Mouse (Mus musculus) heart, embryonic 10.5 days (tissue): Measurements from ENCODE around the gene Bbx. TPM values are rescaled to one million over a fixed set of nuclear protein-coding genes. Genes with fewer than 3 reads are reported as not detected.

Experiments
- DNase-seq: peaks from one replicate; pipeline ENCODE4 v3.0.0-alpha.2; 2017; ENCODE audit warnings: low spot score
- H3K27ac ChIP-seq: fragments of 300-500 bp; sonication (generic); 2 replicates; pipeline ENCODE4 v1.5.1; 2016; ENCODE audit warnings: mild to moderate bottlenecking
- H3K27me3 ChIP-seq: fragments of 300-500 bp; sonication (generic); 2 replicates; pipeline ENCODE4 v1.6.1; 2016; ENCODE audit warnings: mild to moderate bottlenecking; ENCODE audit not compliant: poor library complexity, insufficient read depth, severe bottlenecking
- H3K36me3 ChIP-seq: fragments of 300-500 bp; sonication (generic); 2 replicates; pipeline ENCODE4 v1.6.1; 2016; ENCODE audit warnings: mild to moderate bottlenecking, moderate library complexity
- H3K4me1 ChIP-seq: fragments of 300-500 bp; sonication (generic); 2 replicates; pipeline ENCODE4 v1.6.1; 2016; ENCODE audit warnings: mild to moderate bottlenecking
- H3K4me3 ChIP-seq: fragments of 300-500 bp; sonication (generic); 2 replicates; pipeline ENCODE4 v1.5.1; 2016; ENCODE audit warnings: mild to moderate bottlenecking, moderate library complexity
- H3K9me3 ChIP-seq: fragments of 300-500 bp; sonication (generic); 2 replicates; pipeline ENCODE4 v1.6.1; 2016; ENCODE audit warnings: mild to moderate bottlenecking, moderate library complexity
- WGBS: fragments of 180-500 bp; shearing (Covaris S2); methylation state at CpG from one replicate; pipeline ENCODE4 v1.1.7; 2016; 5-methylcytosine and 5-hydroxymethylcytosine counted together
- polyA plus RNA-seq: library from polyadenylated mRNA; unstranded; fragments of >200 nt; fragmentation: Nextera tagmentation; extraction: Ambion mirVana; gene quantifications from 2 replicates; pipeline ENCODE4 v1.2.1, GENCODE M21; 2016

Gene Bbx
- polyA plus RNA-seq, 1 experiment from 2014 or later: 50.2 TPM

- no peaks in the 10 kb centered on the region for H3K4me1 ChIP-seq
Measured at GRCm38 (mm10) chr16:50241604-50242003, 190.6 kb downstream of the Bbx start.

GRCm38 (mm10) chr16:50235231-50235630 is 197.0 kb downstream of the Bbx start:
- Histone ChIP-seq H3K9me3 (no peaks in the 10 kb centered on the region), H3K27ac (no peak overlapping the region), H3K4me1 (no peaks in the 10 kb centered on the region), H3K36me3 (peaks cover 18% of the 10 kb centered on the region), H3K27me3 (no peaks in the 10 kb centered on the region), H3K4me3 (no peak overlapping the region)
- no peak for DNase-seq
- 70% methylated on average over 3 of the region's 3 CpGs for WGBS

More at GRCm38 (mm10) chr16:50241604-50242003, 190.6 kb downstream of the Bbx start:
- WGBS: 93% methylated on average over 3 of the region's 3 CpGs
- Histone ChIP-seq H3K27me3 (no peaks in the 10 kb centered on the region), H3K27ac (no peak overlapping the region), H3K4me3 (no peak overlapping the region), H3K36me3 (peaks cover 18% of the 10 kb centered on the region), H3K9me3 (no peaks in the 10 kb centered on the region)
- no peak for DNase-seq

GRCm38 (mm10) chr16:50230624-50231023 is 201.6 kb downstream of the Bbx start:
- 94% methylated on average over 2 of the region's 2 CpGs for WGBS
- Histone ChIP-seq H3K36me3 (0 out of 2 replicates have a peak, but pooled peaks cover 5% of the 10 kb centered on the region), H3K9me3 (no peaks in the 10 kb centered on the region), H3K4me3 (no peak overlapping the region), H3K4me1 (no peaks in the 10 kb centered on the region), H3K27ac (no peak overlapping the region), H3K27me3 (no peaks in the 10 kb centered on the region)
- DNase-seq: no peak

- no peaks in the 10 kb centered on the region for H3K4me1 ChIP-seq
- no peak overlapping the region for H3K4me3 ChIP-seq
- H3K27ac ChIP-seq: no peak overlapping the region
- peaks cover 16% of the 10 kb centered on the region for H3K36me3 ChIP-seq
- DNase-seq: no peak
- no peaks in the 10 kb centered on the region for H3K27me3 ChIP-seq
- H3K9me3 ChIP-seq: no peaks in the 10 kb centered on the region
- 96% methylated on average over 1 of the region's 1 CpGs for WGBS
Measured at GRCm38 (mm10) chr16:50228833-50229232, 203.4 kb downstream of the Bbx start.

- DNase-seq: no peak
- Histone ChIP-seq H3K4me1 (no peaks in the 10 kb centered on the region), H3K27me3 (no peaks in the 10 kb centered on the region), H3K27ac (no peak overlapping the region), H3K4me3 (no peak overlapping the region), H3K9me3 (no peaks in the 10 kb centered on the region), H3K36me3 (peaks cover 25% of the 10 kb centered on the region)
- 63% methylated on average over 1 of the region's 1 CpGs for WGBS
Measured at GRCm38 (mm10) chr16:50226274-50226673, 205.9 kb downstream of the Bbx start.

DNA sequence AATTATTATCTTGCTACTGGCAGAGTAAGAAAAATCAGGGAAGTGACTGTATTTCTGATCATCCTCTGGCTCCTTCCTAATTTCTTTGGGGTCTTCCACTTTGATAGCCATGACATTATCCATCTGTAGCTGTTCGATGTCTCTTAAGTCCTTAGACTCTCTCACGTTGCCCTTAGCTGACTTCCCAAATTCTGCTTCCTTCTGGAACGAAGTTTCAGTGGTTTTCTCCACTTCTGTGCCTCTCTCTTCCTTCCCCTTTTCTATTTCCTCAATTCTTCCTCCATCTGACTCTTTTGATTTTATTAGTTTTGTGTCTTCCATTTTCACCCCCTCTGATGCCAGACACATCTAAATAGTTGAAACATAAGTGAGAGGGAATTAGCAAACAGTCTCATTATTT is 207.2 kb downstream of the Bbx start:
- Histone ChIP-seq H3K4me1 (no peaks in the 10 kb centered on the region), H3K36me3 (peaks cover 33% of the 10 kb centered on the region), H3K27me3 (no peaks in the 10 kb centered on the region), H3K27ac (no peak overlapping the region), H3K4me3 (no peak overlapping the region), H3K9me3 (no peaks in the 10 kb centered on the region)
- no peak for DNase-seq
- 84% methylated on average over 3 of the region's 3 CpGs for WGBS

- H3K4me3 ChIP-seq: no peak overlapping the region
- peaks cover 42% of the 10 kb centered on the region for H3K36me3 ChIP-seq
- no peak for DNase-seq
- no peaks in the 10 kb centered on the region for H3K27me3 ChIP-seq
- no peak overlapping the region for H3K27ac ChIP-seq
- 89% methylated on average over 8 of the region's 8 CpGs for WGBS
- no peaks in the 10 kb centered on the region for H3K4me1 ChIP-seq
- no peaks in the 10 kb centered on the region for H3K9me3 ChIP-seq
Measured at GRCm38 (mm10) chr16:50220734-50221501, 211.3 kb downstream of the Bbx start.

DNA sequence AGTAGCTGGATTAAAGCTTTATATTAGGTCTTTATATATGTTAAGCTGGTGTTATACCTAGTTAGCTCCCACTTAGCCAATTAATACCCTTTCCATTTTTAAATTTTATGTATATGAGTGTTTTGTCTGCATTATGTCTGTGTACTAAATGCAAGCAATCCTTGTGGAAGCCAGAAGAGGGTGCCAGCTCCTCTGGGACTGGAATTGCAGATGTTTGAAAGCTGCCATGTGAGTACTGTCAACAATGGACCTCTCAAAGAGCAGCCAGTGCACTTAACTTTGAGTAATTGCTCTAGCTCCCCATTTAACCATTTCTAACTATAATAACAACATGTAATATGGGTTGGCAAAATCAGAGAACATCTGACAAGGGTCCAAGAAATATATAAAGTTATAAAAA is 215.1 kb downstream of the Bbx start:
- H3K27me3 ChIP-seq: no peaks in the 10 kb centered on the region
- H3K9me3 ChIP-seq: no peaks in the 10 kb centered on the region
- H3K36me3 ChIP-seq: peaks cover 22% of the 10 kb centered on the region; the same call in 1 of the 2 replicates
- H3K4me1 ChIP-seq: no peaks in the 10 kb centered on the region
- no peak overlapping the region for H3K27ac ChIP-seq
- DNase-seq: no peak
- H3K4me3 ChIP-seq: no peak overlapping the region

- no peak overlapping the region for H3K4me3 ChIP-seq
- H3K4me1 ChIP-seq: 0 out of 2 replicates have a peak, but pooled peaks cover 2% of the 10 kb centered on the region
- H3K27me3 ChIP-seq: no peaks in the 10 kb centered on the region
- 82% methylated on average over 4 of the region's 4 CpGs for WGBS
- no peak overlapping the region for H3K27ac ChIP-seq
- DNase-seq: no peak
- no peaks in the 10 kb centered on the region for H3K9me3 ChIP-seq
- peaks cover 10% of the 10 kb centered on the region; the same call in 1 of the 2 replicates for H3K36me3 ChIP-seq
Measured at GRCm38 (mm10) chr16:50211727-50212126, 220.5 kb downstream of the Bbx start.

- no peak overlapping the region for H3K4me3 ChIP-seq
- no peaks in the 10 kb centered on the region for H3K27me3 ChIP-seq
- H3K27ac ChIP-seq: no peak overlapping the region
- peaks cover 10% of the 10 kb centered on the region; the same call in 1 of the 2 replicates for H3K36me3 ChIP-seq
- no peak for DNase-seq
- 81% methylated on average over 6 of the region's 6 CpGs for WGBS
- H3K4me1 ChIP-seq: 0 out of 2 replicates have a peak, but pooled peaks cover 2% of the 10 kb centered on the region
- H3K9me3 ChIP-seq: no peaks in the 10 kb centered on the region
Measured at GRCm38 (mm10) chr16:50211231-50211630, 221.0 kb downstream of the Bbx start.

DNA sequence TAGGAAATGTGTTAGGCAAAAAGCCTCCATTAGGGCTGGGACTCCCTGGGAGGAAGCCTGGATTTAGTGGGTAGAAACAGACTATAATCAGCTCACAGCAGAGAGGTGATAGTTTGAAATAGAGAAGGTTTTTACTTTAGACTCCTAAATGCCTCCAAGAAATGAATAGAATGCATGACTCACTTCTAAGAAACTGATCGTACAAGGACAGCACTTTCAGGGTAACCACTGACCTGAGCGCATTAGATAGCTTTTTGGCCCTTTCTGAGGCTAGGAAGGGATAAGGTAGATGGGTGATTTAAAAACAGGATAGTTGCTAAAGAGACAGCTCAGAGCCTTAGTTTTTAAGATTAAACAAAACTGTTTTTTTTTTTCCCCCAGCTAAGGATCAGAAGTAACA is 221.4 kb downstream of the Bbx start:
- no peak overlapping the region for H3K27ac ChIP-seq
- peaks cover 6% of the 10 kb centered on the region; the same call in 1 of the 2 replicates for H3K36me3 ChIP-seq
- H3K4me1 ChIP-seq: 0 out of 2 replicates have a peak, but pooled peaks cover 2% of the 10 kb centered on the region
- WGBS: 86% methylated on average over 2 of the region's 2 CpGs
- H3K9me3 ChIP-seq: no peaks in the 10 kb centered on the region
- no peak for DNase-seq
- no peak overlapping the region for H3K4me3 ChIP-seq
- no peaks in the 10 kb centered on the region for H3K27me3 ChIP-seq

DNA sequence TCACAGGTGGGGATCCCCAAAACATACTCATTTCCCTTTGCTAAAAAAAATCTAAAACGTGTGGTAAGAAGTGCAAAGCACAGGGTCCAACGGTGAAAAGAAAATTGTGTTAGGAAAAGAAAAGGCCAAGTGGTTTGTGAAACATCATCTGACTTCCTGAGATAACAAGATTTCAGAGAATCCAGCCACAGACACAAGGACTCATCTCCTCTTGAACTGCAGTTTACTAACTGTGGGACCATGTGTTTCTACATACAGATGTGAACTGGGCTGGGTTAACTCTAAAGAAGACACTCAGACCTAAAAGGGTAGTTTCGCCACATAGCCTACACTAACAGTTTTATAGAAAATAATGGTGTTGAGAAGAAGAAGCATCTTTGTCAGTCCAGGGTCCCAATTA is 227.2 kb downstream of the Bbx start:
- Histone ChIP-seq H3K27ac (no peak overlapping the region), H3K4me1 (no peaks in the 10 kb centered on the region), H3K4me3 (no peak overlapping the region), H3K27me3 (no peaks in the 10 kb centered on the region), H3K36me3 (peaks cover 29% of the 10 kb centered on the region), H3K9me3 (no peaks in the 10 kb centered on the region)
- no peak for DNase-seq
- 79% methylated on average over 3 of the region's 3 CpGs for WGBS

DNA sequence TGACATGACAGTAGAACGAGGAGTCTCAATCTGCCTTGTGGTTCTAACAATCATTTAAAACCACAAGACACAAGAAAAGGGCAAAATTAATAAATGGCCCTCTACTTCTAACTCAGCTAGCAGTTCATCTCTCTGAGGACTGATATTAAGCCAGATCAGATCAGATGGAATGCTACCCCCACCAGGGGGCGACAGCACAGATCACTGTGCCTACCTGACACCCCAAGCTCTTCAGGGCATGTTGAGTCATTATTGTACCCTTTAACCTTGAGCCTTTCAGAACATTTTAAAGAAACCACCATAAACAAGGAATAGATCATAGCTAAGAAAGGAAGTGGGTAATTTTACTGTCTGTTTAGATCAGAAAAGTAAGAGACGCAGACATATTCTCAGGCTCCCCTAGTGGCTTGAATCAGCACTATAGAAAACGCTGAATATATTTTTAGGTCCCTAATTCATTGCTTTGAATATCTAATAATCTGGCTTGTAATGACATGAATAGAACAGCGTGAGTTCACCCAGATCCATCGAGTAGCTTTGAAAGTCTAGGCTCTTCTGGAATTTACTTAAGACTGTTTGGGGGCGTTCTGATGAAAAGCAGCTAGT is 230.5 kb downstream of the Bbx start:
- no peaks in the 10 kb centered on the region for H3K27me3 ChIP-seq
- no peaks in the 10 kb centered on the region for H3K4me1 ChIP-seq
- no peak overlapping the region for H3K4me3 ChIP-seq
- H3K27ac ChIP-seq: no peak overlapping the region
- 84% methylated on average over 7 of the region's 7 CpGs for WGBS
- H3K36me3 ChIP-seq: peaks cover 45% of the 10 kb centered on the region
- no peaks in the 10 kb centered on the region for H3K9me3 ChIP-seq
- no peak for DNase-seq
